Mouse (Mus musculus) heart, embryonic 11.5 days (tissue): ENCODE measurements around the gene Smyd2. TPM values are rescaled to one million over a fixed set of nuclear protein-coding genes. Genes with fewer than 3 reads are reported as not detected.

Experiments used
- ATAC-seq: fragments of 200-750 bp; cut with Nextera tagmentation; replicated peaks from 2 replicates; pipeline ENCODE4 v1.8.0; 2017; ENCODE audit warnings: moderate library complexity; ENCODE audit not compliant: insufficient number of reproducible peaks, low FRiP score, low TSS enrichment
- H3K27ac ChIP-seq: fragments of 300-500 bp; sonication (generic); 2 replicates; pipeline ENCODE4 v1.5.1; 2014; ENCODE audit warnings: mild to moderate bottlenecking, low read depth, low read length
- H3K27me3 ChIP-seq: fragments of 300-500 bp; sonication (generic); 2 replicates; pipeline ENCODE4 v1.6.1; 2014; ENCODE audit warnings: mild to moderate bottlenecking, low read length, mixed read lengths; ENCODE audit not compliant: control insufficient read depth, insufficient read depth
- H3K36me3 ChIP-seq: fragments of 300-500 bp; sonication (generic); 2 replicates; pipeline ENCODE4 v1.6.1; 2014; ENCODE audit warnings: mild to moderate bottlenecking, low read length, moderate library complexity, mixed read lengths; ENCODE audit not compliant: control insufficient read depth, insufficient read depth
- H3K4me1 ChIP-seq: fragments of 300-500 bp; sonication (generic); 2 replicates; pipeline ENCODE4 v1.6.1; 2014; ENCODE audit warnings: low read length; ENCODE audit not compliant: control insufficient read depth, insufficient read depth
- H3K4me2 ChIP-seq: fragments of 300-500 bp; sonication (generic); 2 replicates; pipeline ENCODE4 v1.6.1; 2014; ENCODE audit warnings: mild to moderate bottlenecking, moderate library complexity
- H3K4me3 ChIP-seq: fragments of 300-500 bp; sonication (generic); 2 replicates; pipeline ENCODE4 v1.5.1; 2014; ENCODE audit warnings: low read depth, low read length
- H3K9ac ChIP-seq: fragments of 300-500 bp; sonication (generic); 2 replicates; pipeline ENCODE4 v1.6.1; 2014; ENCODE audit warnings: mild to moderate bottlenecking, low read depth, low read length, moderate library complexity
- H3K9me3 ChIP-seq: fragments of 300-500 bp; sonication (generic); replicated peaks from 2 replicates; pipeline ENCODE4 v1.6.1; 2016; ENCODE audit warnings: low read length; ENCODE audit not compliant: control insufficient read depth
- WGBS: fragments of 180-500 bp; shearing (Covaris S2); extraction: QIAGEN DNeasy Blood & Tissue Kit; methylation state at CpG from one replicate; pipeline ENCODE4 v1.1.7; 2014; ENCODE audit not compliant: insufficient replicate concordance; 5-methylcytosine and 5-hydroxymethylcytosine counted together
- polyA plus RNA-seq: library from polyadenylated mRNA; unstranded; fragments of >200 nt; fragmentation: Nextera tagmentation; extraction: Ambion mirVana; gene quantifications from 2 replicates; pipeline ENCODE4 v1.2.1, GENCODE M21; 2014

The Smyd2 gene
- polyA plus RNA-seq, 1 experiment from 2014 or later = 150 TPM

DNA sequence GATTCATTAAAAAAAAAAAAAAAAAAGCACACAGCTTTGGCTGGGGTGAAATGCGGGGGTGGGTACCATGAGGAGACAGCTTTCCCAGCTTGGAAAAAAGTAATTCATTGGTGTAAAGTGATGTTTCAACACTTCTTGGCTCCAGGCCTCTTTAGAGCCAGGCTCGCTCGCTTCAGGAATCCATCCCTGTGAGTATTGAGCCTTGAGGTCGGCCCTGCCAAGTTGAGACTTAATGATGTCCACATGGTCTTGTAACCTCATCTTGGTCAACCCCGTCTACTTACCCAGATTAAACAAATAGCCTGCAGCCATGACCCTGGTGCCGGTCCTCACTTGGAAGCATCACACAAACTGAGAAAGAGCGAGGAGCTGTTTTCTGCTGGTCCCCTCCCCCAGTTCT lies 69.7 kb downstream of the Smyd2 start:
- H3K4me1 ChIP-seq = peaks cover 7% of the 10 kb centered on the region
- H3K9me3 ChIP-seq = no peaks in the 10 kb centered on the region
- no peak overlapping the region for H3K4me2 ChIP-seq
- H3K27me3 ChIP-seq = no peaks in the 10 kb centered on the region
- no peak for ATAC-seq
- H3K36me3 ChIP-seq = peaks cover 20% of the 10 kb centered on the region
- no peak overlapping the region for H3K9ac ChIP-seq
- no peak overlapping the region for H3K4me3 ChIP-seq
- no peak overlapping the region for H3K27ac ChIP-seq
- 80% methylated on average over 7 of the region's 7 CpGs for WGBS

DNA sequence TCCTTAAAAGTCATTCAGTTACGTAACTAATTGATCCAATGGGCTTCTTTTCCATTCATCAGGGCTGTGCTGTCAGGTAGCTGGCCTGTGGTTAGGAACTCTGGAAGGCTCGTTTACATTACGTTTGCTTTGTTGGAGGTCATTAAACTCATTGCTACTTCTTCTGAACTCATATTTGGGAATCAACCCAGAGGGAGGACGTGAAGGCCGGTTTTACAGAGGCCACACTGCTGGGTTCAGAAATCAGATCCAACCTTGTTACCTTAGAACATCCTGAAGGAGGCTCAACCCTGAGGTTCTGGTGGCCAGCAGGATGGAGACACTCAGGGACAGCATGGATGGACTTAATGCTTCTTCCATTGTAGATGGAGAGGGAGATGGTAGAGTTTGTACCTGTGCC lies 70.1 kb downstream of the Smyd2 start:
- no peaks in the 10 kb centered on the region for H3K9me3 ChIP-seq
- H3K36me3 ChIP-seq = peaks cover 18% of the 10 kb centered on the region
- ATAC-seq = no peak
- H3K27me3 ChIP-seq = no peaks in the 10 kb centered on the region
- no peak overlapping the region for H3K9ac ChIP-seq
- H3K4me3 ChIP-seq = no peak overlapping the region
- H3K4me1 ChIP-seq = peaks cover 7% of the 10 kb centered on the region
- H3K27ac ChIP-seq = no peak overlapping the region
- H3K4me2 ChIP-seq = no peak overlapping the region
- 89% methylated on average over 5 of the region's 5 CpGs for WGBS

DNA sequence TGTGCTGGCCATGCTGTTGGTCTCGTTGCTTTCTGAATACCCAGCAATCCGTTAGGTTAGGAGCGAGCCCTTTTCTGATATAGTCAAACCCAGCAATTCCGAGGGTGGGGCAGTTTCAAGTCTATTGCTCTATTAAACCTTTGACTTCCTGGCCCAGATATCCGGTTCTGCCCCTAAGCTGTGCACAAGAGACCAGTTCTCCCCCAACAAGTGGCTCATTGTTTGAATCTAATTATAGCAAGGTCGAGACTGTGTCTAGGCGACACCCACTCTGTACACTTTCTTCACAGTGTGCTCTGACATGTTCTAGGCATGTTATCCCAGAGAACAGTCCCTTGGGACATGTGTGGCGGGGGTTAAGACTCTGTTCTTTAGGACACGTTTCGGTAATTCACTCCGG lies 72.6 kb downstream of the Smyd2 start:
- Histone ChIP-seq H3K4me1 (peaks cover 7% of the 10 kb centered on the region), H3K36me3 (peaks cover 13% of the 10 kb centered on the region), H3K9ac (no peak overlapping the region), H3K27ac (peak overlapping the region; percentile 46; the same call in 1 of the 2 replicates), H3K27me3 (no peaks in the 10 kb centered on the region), H3K4me2 (no peak overlapping the region), H3K9me3 (no peaks in the 10 kb centered on the region), H3K4me3 (no peak overlapping the region)
- ATAC-seq = no peak
- WGBS = 65% methylated on average over 11 of the region's 11 CpGs

DNA sequence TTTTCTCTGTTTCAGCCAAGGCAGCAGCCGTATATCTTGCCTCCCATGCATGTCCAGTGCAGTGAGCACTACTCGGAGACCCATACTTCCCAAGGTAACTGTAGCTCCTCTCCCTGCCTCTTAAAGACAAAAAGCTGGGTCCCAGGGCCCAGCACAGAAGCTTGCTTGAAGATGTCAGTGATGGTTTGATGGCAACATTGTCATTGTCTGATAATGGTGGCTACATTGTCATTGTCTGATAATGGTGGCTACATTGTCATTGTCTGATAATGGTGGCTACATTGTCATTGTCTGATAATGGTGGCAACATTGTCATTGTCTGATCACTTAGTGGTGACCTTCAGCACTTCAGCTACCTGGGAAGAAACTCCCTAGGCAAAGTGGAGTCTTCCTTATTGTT lies 75.8 kb downstream of the Smyd2 start:
- 76% methylated on average over 2 of the region's 2 CpGs for WGBS
- no peak overlapping the region for H3K27ac ChIP-seq
- no peaks in the 10 kb centered on the region for H3K9me3 ChIP-seq
- no peak overlapping the region for H3K9ac ChIP-seq
- no peak for ATAC-seq
- no peaks in the 10 kb centered on the region for H3K27me3 ChIP-seq
- H3K36me3 ChIP-seq = peaks cover 15% of the 10 kb centered on the region
- no peak overlapping the region for H3K4me3 ChIP-seq
- peaks cover 7% of the 10 kb centered on the region for H3K4me1 ChIP-seq
- no peak overlapping the region for H3K4me2 ChIP-seq

DNA sequence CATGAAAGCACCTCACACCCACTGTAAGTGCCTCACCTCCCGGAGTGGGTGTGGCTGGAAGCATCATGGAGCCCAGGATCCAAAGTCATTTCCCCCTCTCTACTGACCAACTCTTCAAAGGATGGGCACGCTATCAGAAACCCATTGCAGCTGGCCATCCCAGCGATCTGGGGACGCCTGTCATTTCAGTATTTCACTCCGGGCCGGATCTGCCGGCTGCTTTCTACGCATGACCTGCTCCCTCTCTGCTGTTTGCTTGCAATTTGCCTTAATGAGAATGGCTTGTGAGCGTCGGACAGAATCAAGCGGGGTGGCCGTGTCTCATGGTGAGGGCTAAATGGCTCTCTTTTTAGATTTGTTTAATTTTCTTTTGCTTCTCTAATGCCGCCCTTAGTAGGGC lies 88.0 kb downstream of the Smyd2 start:
- Histone ChIP-seq H3K9ac (no peak overlapping the region), H3K4me3 (no peak overlapping the region), H3K4me2 (no peak overlapping the region), H3K9me3 (no peaks in the 10 kb centered on the region), H3K27me3 (no peaks in the 10 kb centered on the region), H3K27ac (no peak overlapping the region), H3K36me3 (peaks cover 5% of the 10 kb centered on the region; the same call in 1 of the 2 replicates), H3K4me1 (peaks cover 5% of the 10 kb centered on the region)
- WGBS = 86% methylated on average over 13 of the region's 13 CpGs
- no peak for ATAC-seq

DNA sequence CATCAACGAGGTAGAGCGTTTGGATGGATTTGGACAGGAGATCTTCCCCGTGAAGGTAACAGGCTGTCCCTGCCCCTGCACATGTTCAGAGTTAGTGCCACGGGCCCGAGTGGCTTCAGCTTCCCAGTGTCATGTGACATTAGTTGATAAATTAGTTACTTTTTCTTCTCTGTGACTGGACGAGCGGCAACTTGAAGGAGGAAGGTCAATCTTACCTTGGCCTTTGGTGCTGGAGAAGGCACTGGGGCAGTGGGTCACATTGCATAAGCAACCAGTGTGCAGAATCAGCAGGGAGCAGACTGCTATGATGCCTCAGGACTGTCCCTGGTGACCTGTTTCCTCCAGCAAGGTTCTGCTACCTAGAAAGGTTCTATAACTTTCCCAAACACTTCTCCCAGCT lies 88.8 kb downstream of the Smyd2 start:
- Histone ChIP-seq H3K4me1 (peaks cover 5% of the 10 kb centered on the region), H3K4me3 (no peak overlapping the region), H3K4me2 (no peak overlapping the region), H3K36me3 (peaks cover 9% of the 10 kb centered on the region), H3K27me3 (no peaks in the 10 kb centered on the region), H3K9me3 (no peaks in the 10 kb centered on the region), H3K9ac (no peak overlapping the region), H3K27ac (no peak overlapping the region)
- WGBS = 81% methylated on average over 7 of the region's 7 CpGs
- no peak for ATAC-seq

DNA sequence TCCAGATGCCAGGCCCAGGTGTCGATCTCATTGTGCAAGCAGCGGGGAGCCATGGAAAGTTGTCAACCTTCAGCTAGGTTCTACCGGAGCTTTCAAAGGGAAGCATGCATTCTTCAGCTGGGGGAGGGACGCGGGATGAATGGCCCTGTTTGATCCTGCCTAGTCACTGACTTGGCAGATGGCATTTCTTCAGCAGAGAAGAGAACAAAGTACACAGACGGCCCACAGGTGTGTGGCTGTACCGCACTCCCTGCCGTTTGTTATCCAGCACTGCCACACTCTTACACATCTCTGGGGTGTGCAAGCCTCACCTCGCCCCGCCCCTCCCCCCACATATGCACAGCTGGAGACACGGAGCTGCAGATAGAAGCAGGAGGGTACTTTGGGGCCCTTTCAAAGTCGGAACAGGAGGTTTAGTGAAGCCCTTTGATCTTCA lies 91.3 kb downstream of the Smyd2 start:
- 15% methylated on average over 12 of the region's 12 CpGs for WGBS
- H3K4me2 ChIP-seq = no peak overlapping the region
- no peak for ATAC-seq
- H3K36me3 ChIP-seq = peaks cover 10% of the 10 kb centered on the region
- no peak overlapping the region for H3K27ac ChIP-seq
- H3K4me3 ChIP-seq = no peak overlapping the region
- H3K4me1 ChIP-seq = peaks cover 5% of the 10 kb centered on the region
- H3K9me3 ChIP-seq = no peaks in the 10 kb centered on the region
- H3K9ac ChIP-seq = no peak overlapping the region
- no peaks in the 10 kb centered on the region for H3K27me3 ChIP-seq

Other genes with a start within 250 kb of the Smyd2 start
- 57.2 and 72.6 TPM in 2 replicates for gene Cenpf, start 234.3 kb downstream of the Smyd2 start, polyA plus RNA-seq
- 10.1 and 11.7 TPM in 2 replicates for gene Ptpn14, start 194.1 kb downstream of the Smyd2 start, polyA plus RNA-seq
- 12.6 and 17.9 TPM in 2 replicates for gene Prox1, start 248.4 kb upstream of the Smyd2 start, polyA plus RNA-seq